Mouse (Mus musculus) left cerebral cortex, postnatal 4 days (tissue): ENCODE results near the gene Gon7. TPM values are rescaled to one million over a fixed set of nuclear protein-coding genes. Genes with fewer than 3 reads are reported as not detected.
A peak's percentile ranks its signal among the peaks of the same experiment; 100 is the strongest.

Experiments used
- DNase-seq: peaks from one replicate; pipeline ENCODE4 v3.0.0-alpha.2; 2022
- intact Hi-C: fragments of 180-260 bp; cut with DNase I; formaldehyde crosslinking; loops from one replicate; pipeline ENCODE4 v1.15.1; 2025
- total RNA-seq, 2 experiments: library from RNA; stranded (reverse); gene quantifications; 2 replicates each; pipeline ENCODE4 v1.2.3; 2021

Gon7 gene
- total RNA-seq, result 10 to 100 TPM; 20.4 to 21.5 TPM

GRCm38 (mm10) chr12:102757689-102758402 is at the start of gene Gon7, which contains the start of the genes Gm28051 and Ubr7:
TSS of gene Gon7 (minus strand) at chr12:102757803.
TSS of gene Gm28051 (minus strand) at chr12:102757765.
TSS of gene Ubr7 (plus strand) at chr12:102757967.
- peak; percentile 97 for DNase-seq
- intact Hi-C loops, result no loop called here

- intact Hi-C loops, result no loop called here
- no peak for DNase-seq
These were observed 41.9 kb upstream of the Gon7 start for GRCm38 (mm10) chr12:102799528-102799927.

- intact Hi-C loops, result loop anchor here (10.0 kb wide), 1 partner anchor 307 kb away; no protein-coding TSS in a partner anchor
- DNase-seq, result no peak
These were observed 30.3 kb upstream of the Gon7 start for GRCm38 (mm10) chr12:102787927-102788326.

- DNase-seq, result peak; percentile 22
These were observed 28.0 kb upstream of the Gon7 start for GRCm38 (mm10) chr12:102785593-102785985.

GRCm38 (mm10) chr12:102784899-102785592 is 27.4 kb upstream of the Gon7 start:
- intact Hi-C loops, result loop anchor here (10.0 kb wide), 1 partner anchor 310 kb away; no protein-coding TSS in a partner anchor
- DNase-seq, result no peak

More at GRCm38 (mm10) chr12:102785593-102785985, 28.0 kb upstream of the Gon7 start:
- intact Hi-C loops, result loop anchor here (10.0 kb wide), 1 partner anchor 309 kb away; no protein-coding TSS in a partner anchor

GRCm38 (mm10) chr12:102782841-102783240 is 25.2 kb upstream of the Gon7 start:
- intact Hi-C loops, result loop anchor here (10.0 kb wide), 1 partner anchor 312 kb away; no protein-coding TSS in a partner anchor
- DNase-seq, result no peak

- intact Hi-C loops, result no loop called here
These were observed 21.8 kb upstream of the Gon7 start for GRCm38 (mm10) chr12:102779452-102779851.

GRCm38 (mm10) chr12:102778151-102778550 is 20.5 kb upstream of the Gon7 start:
- intact Hi-C loops, result no loop called here
- DNase-seq, result no peak

More at GRCm38 (mm10) chr12:102779452-102779851, 21.8 kb upstream of the Gon7 start:
- no peak for DNase-seq

- intact Hi-C loops, result no loop called here
- no peak for DNase-seq
These were observed 18.4 kb upstream of the Gon7 start for GRCm38 (mm10) chr12:102776035-102776434.

- no peak for DNase-seq
- intact Hi-C loops, result no loop called here
These were observed 15.1 kb upstream of the Gon7 start for GRCm38 (mm10) chr12:102772676-102773075.

- intact Hi-C loops, result no loop called here
These were observed 14.0 kb upstream of the Gon7 start for GRCm38 (mm10) chr12:102771601-102772000.

GRCm38 (mm10) chr12:102769000-102769399 is 11.4 kb upstream of the Gon7 start:
- intact Hi-C loops, result loop anchor here (10.0 kb wide), 1 partner anchor 296 kb away; no protein-coding TSS in a partner anchor
- DNase-seq, result no peak

More at GRCm38 (mm10) chr12:102771601-102772000, 14.0 kb upstream of the Gon7 start:
- no peak for DNase-seq

- intact Hi-C loops, result loop anchor here (10.0 kb wide), 1 partner anchor 301 kb away; no protein-coding TSS in a partner anchor
- no peak for DNase-seq
These were observed 6.1 kb upstream of the Gon7 start for GRCm38 (mm10) chr12:102763696-102764095.

- no peak for DNase-seq
- intact Hi-C loops, result loop anchor here (10.0 kb wide), 1 partner anchor 303 kb away; no protein-coding TSS in a partner anchor
These were observed 4.1 kb upstream of the Gon7 start for GRCm38 (mm10) chr12:102761668-102762067.

- DNase-seq, result peak; percentile 11
- intact Hi-C loops, result no loop called here
These were observed 1.3 kb upstream of the Gon7 start for GRCm38 (mm10) chr12:102758936-102759335.

- intact Hi-C loops, result no loop called here
- no peak for DNase-seq
These were observed 777 bp upstream of the Gon7 start, which contains the start of gene Gm20604 for GRCm38 (mm10) chr12:102758403-102758756. TSS of gene Gm20604 (minus strand) at chr12:102758672.

GRCm38 (mm10) chr12:102757055-102757688 is 431 bp downstream of the Gon7 start:
- intact Hi-C loops, result no loop called here
- no peak for DNase-seq

- peak; percentile 43 for DNase-seq
- intact Hi-C loops, result no loop called here
These were observed 1.3 kb downstream of the Gon7 start for GRCm38 (mm10) chr12:102756304-102756703.

GRCm38 (mm10) chr12:102748256-102748655 is 9.3 kb downstream of the Gon7 start:
- intact Hi-C loops, result no loop called here
- no peak for DNase-seq

GRCm38 (mm10) chr12:102744839-102745238 is 12.8 kb downstream of the Gon7 start:
- intact Hi-C loops, result no loop called here
- DNase-seq, result no peak
